Mouse (Mus musculus): ENCODE measurements around the gene Scn5a. TPM values are rescaled to one million over a fixed set of nuclear protein-coding genes. Genes with fewer than 3 reads are reported as not detected.

Scn5a gene
- total and polyA plus RNA-seq, 3 experiments, result 1.9 to 9.0 (median 4.3) TPM

GRCm38 (mm10) chr9:119498247-119498607 lies 80.6 kb downstream of the Scn5a start:
- dilution Hi-C loops (cut with MboI; ENCODE audit: extremely low pct_ligation_motif_present, extremely low pct_unique_long_range_greater_than_20kb, low sequenced_read_pairs) (no loop called here), in situ Hi-C loops (cut with MboI; ENCODE audit: low pct_ligation_motif_present, low pct_unique_long_range_greater_than_20kb, low sequenced_read_pairs) (no loop called here)
- no peak overlapping the region for H3K4me3 ChIP-seq (replicated peaks in 1 of 3; ENCODE audit: low read depth in 2 of 3, low read length in 2 of 3, poor library complexity in 1 of 3)

GRCm38 (mm10) chr9:119497546-119498246 lies 81.1 kb downstream of the Scn5a start:
- Histone ChIP-seq H3K27me3 (replicated peaks) (no peaks in the 10 kb centered on the region), H3K4me2 (ENCODE audit: insufficient read depth, low read depth, poor library complexity, severe bottlenecking) (no peak overlapping the region), H3K9me3 (replicated peaks; ENCODE audit: low read length) (no peaks in the 10 kb centered on the region), H3K4me3 (replicated peaks in 1 of 3; ENCODE audit: low read depth in 2 of 3, low read length in 2 of 3, poor library complexity in 1 of 3) (no peak overlapping the region), H3K9ac (ENCODE audit: insufficient read depth, low read depth) (no peak overlapping the region), H3K36me3 (replicated peaks in 1 of 2; ENCODE audit: control insufficient read depth in 1 of 2, insufficient read depth in 1 of 2, low read length in 1 of 2) (peaks cover 26 to 69% of the 10 kb centered on the region in 2 experiments), H3K4me1 (ENCODE audit: control insufficient read depth in 1 of 2, insufficient read depth in 2 of 2) (peaks cover 0 to 11% of the 10 kb centered on the region in 2 experiments; a peak in 2 of 4 replicates), H3K27ac (ENCODE audit: insufficient read depth, low read depth) (no peak overlapping the region), H3K79me2 (replicated peaks; ENCODE audit: control insufficient read depth, extremely low read depth, insufficient read depth, poor library complexity, severe bottlenecking) (no peaks in the 10 kb centered on the region)
- TF ChIP-seq UBTF (IDR thresholded peaks at IDR 0.05; ENCODE audit: low read depth, low read length), result no peak
- TF ChIP-seq ELF1 (IDR thresholded peaks at IDR 0.05; ENCODE audit: low read depth, low read length), result no peak
- TF ChIP-seq RCOR1 (conservative IDR thresholded peaks at IDR 0.05; ENCODE audit: low read depth, low read length), result no peak
- no peak for TF ChIP-seq HCFC1 (IDR thresholded peaks at IDR 0.05; ENCODE audit: low read depth, low read length)
- no peak for TF ChIP-seq MAZ (IDR thresholded peaks at IDR 0.05; ENCODE audit: low read depth, low read length)
- no peak for TF ChIP-seq BHLHE40 (IDR thresholded peaks at IDR 0.05; ENCODE audit: low read depth, low read length)
- no peak for TF ChIP-seq POLR2AphosphoS2 (IDR thresholded peaks at IDR 0.05; ENCODE audit: low read depth, low read length)
- no peak for TF ChIP-seq PAX5 (IDR thresholded peaks at IDR 0.05; ENCODE audit: low read length)
- TF ChIP-seq MEF2A (IDR thresholded peaks at IDR 0.05; ENCODE audit: borderline replicate concordance, low read depth, low read length), result no peak
- no peak for TF ChIP-seq MXI1 (IDR thresholded peaks at IDR 0.05; ENCODE audit: low read depth, low read length)
- TF ChIP-seq CHD1 (IDR thresholded peaks at IDR 0.05; ENCODE audit: low read depth, low read length), result no peak
- no peak for TF ChIP-seq MAFK (IDR thresholded peaks at IDR 0.05; ENCODE audit: insufficient replicate concordance, low read length)
- TF ChIP-seq RAD21 (IDR thresholded peaks at IDR 0.05; ENCODE audit: low read depth, low read length), result no peak
- no peak for TF ChIP-seq KAT2A (IDR thresholded peaks at IDR 0.05; ENCODE audit: insufficient replicate concordance, low read length)
- TF ChIP-seq TBP (conservative IDR thresholded peaks at IDR 0.05; ENCODE audit: low read depth, low read length), result no peak
- TF ChIP-seq MYC (IDR thresholded peaks at IDR 0.05; ENCODE audit: low read depth, low read length), result no peak
- TF ChIP-seq CTCF (conservative IDR thresholded peaks at IDR 0.05 in 1 of 2, IDR thresholded peaks at IDR 0.05 in 1 of 2; ENCODE audit: low read depth in 2 of 2, low read length in 2 of 2), result no peak
- no peak for TF ChIP-seq TCF12 (IDR thresholded peaks at IDR 0.05; ENCODE audit: low read depth, low read length)
- TF ChIP-seq ZNF384 (IDR thresholded peaks at IDR 0.05; ENCODE audit: low read depth, low read length), result no peak
- no peak for TF ChIP-seq ZMIZ1 (IDR thresholded peaks at IDR 0.05; ENCODE audit: low read depth, low read length)
- dilution Hi-C loops (cut with MboI; ENCODE audit: extremely low pct_ligation_motif_present, extremely low pct_unique_long_range_greater_than_20kb, low sequenced_read_pairs) (no loop called here), in situ Hi-C loops (cut with MboI; ENCODE audit: low pct_ligation_motif_present, low pct_unique_long_range_greater_than_20kb, low sequenced_read_pairs) (no loop called here)
- DNase-seq (ENCODE audit: extremely low read depth), result no peak

More at GRCm38 (mm10) chr9:119498247-119498607, 80.6 kb downstream of the Scn5a start:
- Histone ChIP-seq H3K9me3 (replicated peaks; ENCODE audit: low read length) (no peaks in the 10 kb centered on the region), H3K27me3 (replicated peaks) (no peaks in the 10 kb centered on the region), H3K27ac (ENCODE audit: insufficient read depth, low read depth) (no peak overlapping the region), H3K79me2 (replicated peaks; ENCODE audit: control insufficient read depth, extremely low read depth, insufficient read depth, poor library complexity, severe bottlenecking) (no peaks in the 10 kb centered on the region), H3K36me3 (replicated peaks in 1 of 2; ENCODE audit: control insufficient read depth in 1 of 2, insufficient read depth in 1 of 2, low read length in 1 of 2) (peaks cover 21 to 64% of the 10 kb centered on the region in 2 experiments), H3K4me2 (ENCODE audit: insufficient read depth, low read depth, poor library complexity, severe bottlenecking) (no peak overlapping the region), H3K4me1 (ENCODE audit: control insufficient read depth in 1 of 2, insufficient read depth in 2 of 2) (peaks cover 0 to 11% of the 10 kb centered on the region in 2 experiments; a peak in 2 of 4 replicates), H3K9ac (ENCODE audit: insufficient read depth, low read depth) (no peak overlapping the region)
- DNase-seq (ENCODE audit: extremely low read depth), result no peak
- TF ChIP-seq CHD2 (IDR thresholded peaks at IDR 0.05; ENCODE audit: low read length), result no peak
- TF ChIP-seq E2F4 (IDR thresholded peaks at IDR 0.05; ENCODE audit: insufficient replicate concordance, low read depth, low read length), result no peak
- TF ChIP-seq TBP (conservative IDR thresholded peaks at IDR 0.05; ENCODE audit: low read depth, low read length), result no peak
- no peak for TF ChIP-seq SMC3 (IDR thresholded peaks at IDR 0.05; ENCODE audit: low read depth, low read length)
- TF ChIP-seq ZMIZ1 (IDR thresholded peaks at IDR 0.05; ENCODE audit: low read depth, low read length), result no peak
- TF ChIP-seq POLR2AphosphoS2 (IDR thresholded peaks at IDR 0.05; ENCODE audit: low read depth, low read length), result no peak
- TF ChIP-seq ELF1 (IDR thresholded peaks at IDR 0.05; ENCODE audit: low read depth, low read length), result no peak
- TF ChIP-seq JUN (IDR thresholded peaks at IDR 0.05; ENCODE audit: insufficient read depth, low read depth, low read length), result no peak
- no peak for TF ChIP-seq KAT2A (IDR thresholded peaks at IDR 0.05; ENCODE audit: insufficient replicate concordance, low read length)
- TF ChIP-seq ZKSCAN1 (IDR thresholded peaks at IDR 0.05; ENCODE audit: borderline replicate concordance, low read depth, low read length), result no peak
- no peak for TF ChIP-seq MEF2A (IDR thresholded peaks at IDR 0.05; ENCODE audit: borderline replicate concordance, low read depth, low read length)
- TF ChIP-seq ZNF384 (IDR thresholded peaks at IDR 0.05; ENCODE audit: low read depth, low read length), result no peak
- no peak for TF ChIP-seq USF1 (IDR thresholded peaks at IDR 0.05; ENCODE audit: low read depth, low read length)
- no peak for TF ChIP-seq MXI1 (IDR thresholded peaks at IDR 0.05; ENCODE audit: low read depth, low read length)
- TF ChIP-seq MAFK (IDR thresholded peaks at IDR 0.05; ENCODE audit: insufficient replicate concordance, low read length), result no peak
- no peak for TF ChIP-seq GABPA (IDR thresholded peaks at IDR 0.05; ENCODE audit: insufficient replicate concordance, low read depth, low read length)
- no peak for TF ChIP-seq NELFE (IDR thresholded peaks at IDR 0.05; ENCODE audit: low read depth, low read length)
- no peak for TF ChIP-seq ZC3H11A (IDR thresholded peaks at IDR 0.05; ENCODE audit: low read depth, low read length)
- TF ChIP-seq IRF4 (IDR thresholded peaks at IDR 0.05; ENCODE audit: low read depth, low read length), result no peak

Data from CH12.LX (cell line).